Mouse (Mus musculus) forebrain, embryonic 14.5 days (tissue): ENCODE data around the gene Nxnl1. TPM values are rescaled to one million over a fixed set of nuclear protein-coding genes. Genes with fewer than 3 reads are reported as not detected.
A peak's percentile ranks its signal among the peaks of the same experiment; 100 is the strongest.

Experiments used
- ATAC-seq: fragments of 200-750 bp; cut with Nextera tagmentation; 2 replicates; pipeline ENCODE4 v1.8.0; 2017; ENCODE audit warnings: mild to moderate bottlenecking, moderate library complexity
- DNase-seq: peaks from one replicate; pipeline ENCODE4 v3.0.0-alpha.2; 2015; ENCODE audit warnings: low spot score
- H3K27ac ChIP-seq: fragments of 300-500 bp; sonication (generic); 2 replicates; pipeline ENCODE4 v1.5.1; 2014; ENCODE audit warnings: low read depth, mild to moderate bottlenecking, control low read depth, low read length, moderate library complexity
- H3K27me3 ChIP-seq: fragments of 300-500 bp; sonication (generic); replicated peaks from 2 replicates; pipeline ENCODE4 v1.6.1; 2014; ENCODE audit warnings: low read length, control low read depth, mixed read lengths; ENCODE audit not compliant: control insufficient read depth, insufficient read depth
- H3K36me3 ChIP-seq: fragments of 300-500 bp; sonication (generic); 2 replicates; pipeline ENCODE4 v1.6.1; 2014; ENCODE audit warnings: low read length, control low read depth; ENCODE audit not compliant: control insufficient read depth, insufficient read depth
- H3K4me1 ChIP-seq: fragments of 300-500 bp; sonication (generic); 2 replicates; pipeline ENCODE4 v1.6.1; 2014; ENCODE audit warnings: antibody characterized with exemption, low read length, control low read depth; ENCODE audit not compliant: control insufficient read depth, insufficient read depth
- H3K4me2 ChIP-seq: fragments of 300-500 bp; sonication (generic); 2 replicates; pipeline ENCODE4 v1.6.1; 2014; ENCODE audit warnings: mild to moderate bottlenecking, control low read depth, low read length
- H3K4me3 ChIP-seq: fragments of 300-500 bp; sonication (generic); 2 replicates; pipeline ENCODE4 v1.5.1; 2014; ENCODE audit warnings: low read depth, low read length, control low read depth
- H3K9ac ChIP-seq: fragments of 300-500 bp; sonication (generic); 2 replicates; pipeline ENCODE4 v1.6.1; 2014; ENCODE audit warnings: mild to moderate bottlenecking, low read length, control low read depth, moderate library complexity
- H3K9me3 ChIP-seq: fragments of 300-500 bp; sonication (generic); replicated peaks from 2 replicates; pipeline ENCODE4 v1.6.1; 2016; ENCODE audit warnings: low read length, control low read depth, mixed read lengths; ENCODE audit not compliant: control insufficient read depth
- WGBS: fragments of 180-500 bp; shearing (Covaris S2); extraction: QIAGEN DNeasy Blood & Tissue Kit; methylation state at CpG from one replicate; pipeline ENCODE4 v1.1.7; 2014; 5-methylcytosine and 5-hydroxymethylcytosine counted together
- polyA plus RNA-seq: library from polyadenylated mRNA; unstranded; fragments of >200 nt; fragmentation: Nextera tagmentation; extraction: Ambion mirVana; gene quantifications from 2 replicates; pipeline ENCODE4 v1.2.1, GENCODE M21; 2014

Gene Nxnl1
- polyA plus RNA-seq, 1 experiment from 2014 or later: not detected

- H3K4me3 ChIP-seq: no peak overlapping the region
- no peak overlapping the region for H3K9ac ChIP-seq
- DNase-seq (no peak), ATAC-seq (no peak)
- peaks cover 6% of the 10 kb centered on the region; the same call in 1 of the 2 replicates for H3K4me1 ChIP-seq
- no peak overlapping the region for H3K4me2 ChIP-seq
- H3K9me3 ChIP-seq: no peaks in the 10 kb centered on the region
- H3K36me3 ChIP-seq: 0 out of 2 replicates have a peak, but pooled peaks cover 3% of the 10 kb centered on the region
- WGBS: 76% methylated on average over 6 of the region's 6 CpGs
- peaks cover 38% of the 10 kb centered on the region for H3K27me3 ChIP-seq
- H3K27ac ChIP-seq: no peak overlapping the region
These were observed 12.4 kb downstream of the Nxnl1 start for GRCm38 (mm10) chr8:71554001-71554400.

- no peak overlapping the region for H3K9ac ChIP-seq
- ATAC-seq (no peak), DNase-seq (no peak)
- H3K36me3 ChIP-seq: peaks cover 7% of the 10 kb centered on the region
- no peak overlapping the region for H3K4me3 ChIP-seq
- no peak overlapping the region for H3K27ac ChIP-seq
- H3K4me2 ChIP-seq: no peak overlapping the region
- WGBS: 75% methylated on average over 6 of the region's 6 CpGs
- no peaks in the 10 kb centered on the region for H3K4me1 ChIP-seq
- no peaks in the 10 kb centered on the region for H3K9me3 ChIP-seq
- H3K27me3 ChIP-seq: peaks cover 26% of the 10 kb centered on the region
These were observed 13.6 kb downstream of the Nxnl1 start for GRCm38 (mm10) chr8:71552770-71553169.

- Histone ChIP-seq H3K9ac (no peak overlapping the region), H3K4me2 (no peak overlapping the region), H3K4me3 (no peak overlapping the region), H3K36me3 (peaks cover 23% of the 10 kb centered on the region), H3K4me1 (no peaks in the 10 kb centered on the region), H3K9me3 (no peaks in the 10 kb centered on the region), H3K27me3 (peaks cover 5% of the 10 kb centered on the region; the same call in 1 of the 2 replicates), H3K27ac (no peak overlapping the region)
- no peak for DNase-seq
- ATAC-seq: no peak
- 74% methylated on average over 7 of the region's 7 CpGs for WGBS
These were observed 15.6 kb downstream of the Nxnl1 start for GRCm38 (mm10) chr8:71550754-71551153.

- Histone ChIP-seq H3K4me1 (peaks cover 4% of the 10 kb centered on the region; the same call in 1 of the 2 replicates), H3K27me3 (no peaks in the 10 kb centered on the region), H3K9ac (no peak overlapping the region), H3K27ac (no peak overlapping the region), H3K36me3 (peaks cover 27% of the 10 kb centered on the region), H3K9me3 (no peaks in the 10 kb centered on the region), H3K4me3 (no peak overlapping the region), H3K4me2 (no peak overlapping the region)
- DNase-seq (no peak), ATAC-seq (no peak)
- 81% methylated on average over 7 of the region's 7 CpGs for WGBS
These were observed 18.8 kb downstream of the Nxnl1 start for GRCm38 (mm10) chr8:71547590-71547989.

- 91% methylated on average over 11 of the region's 11 CpGs for WGBS
- peaks cover 27% of the 10 kb centered on the region for H3K36me3 ChIP-seq
These were observed 21.3 kb downstream of the Nxnl1 start for GRCm38 (mm10) chr8:71545053-71545452.

DNA sequence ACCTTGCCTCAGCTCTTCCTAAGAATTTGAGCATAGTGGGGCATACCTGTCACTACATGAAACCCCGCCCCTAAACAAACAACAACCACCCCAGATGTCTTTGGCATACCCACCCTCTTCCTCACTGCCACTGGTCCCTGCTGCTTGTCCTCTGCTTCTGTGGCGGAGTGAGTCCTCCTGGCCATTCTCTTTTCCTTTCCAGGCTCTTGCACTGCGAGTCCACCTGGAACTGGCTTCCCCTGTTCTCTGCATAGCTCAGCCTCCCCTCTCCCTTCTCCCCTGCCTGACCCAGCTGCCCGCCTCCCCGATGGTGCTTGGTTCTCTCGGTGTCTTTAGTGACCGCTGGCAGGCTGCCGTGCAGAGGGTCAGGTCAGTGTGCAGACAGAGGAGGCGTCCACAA, 22.6 kb downstream of the Nxnl1 start:
- peak overlapping the region; percentile 86; the same call in 1 of the 2 replicates for H3K9ac ChIP-seq
- no peak for ATAC-seq
- H3K36me3 ChIP-seq: peaks cover 24% of the 10 kb centered on the region
- H3K4me3 ChIP-seq: peak overlapping the region; percentile 77; the same call in 1 of the 2 replicates
- H3K27me3 ChIP-seq: no peaks in the 10 kb centered on the region
- H3K27ac ChIP-seq: no peak overlapping the region
- peaks cover 4% of the 10 kb centered on the region; the same call in 1 of the 2 replicates for H3K4me1 ChIP-seq
- peak overlapping the region; percentile 90 for H3K4me2 ChIP-seq
- no peaks in the 10 kb centered on the region for H3K9me3 ChIP-seq
- DNase-seq: no peak
- 90% methylated on average over 9 of the region's 9 CpGs for WGBS

More at GRCm38 (mm10) chr8:71545053-71545452, 21.3 kb downstream of the Nxnl1 start:
- Histone ChIP-seq H3K9me3 (no peaks in the 10 kb centered on the region), H3K4me3 (no peak overlapping the region), H3K9ac (no peak overlapping the region), H3K4me1 (peaks cover 4% of the 10 kb centered on the region; the same call in 1 of the 2 replicates), H3K27me3 (no peaks in the 10 kb centered on the region), H3K4me2 (no peak overlapping the region), H3K27ac (no peak overlapping the region)
- no peak for DNase-seq
- ATAC-seq: no peak

DNA sequence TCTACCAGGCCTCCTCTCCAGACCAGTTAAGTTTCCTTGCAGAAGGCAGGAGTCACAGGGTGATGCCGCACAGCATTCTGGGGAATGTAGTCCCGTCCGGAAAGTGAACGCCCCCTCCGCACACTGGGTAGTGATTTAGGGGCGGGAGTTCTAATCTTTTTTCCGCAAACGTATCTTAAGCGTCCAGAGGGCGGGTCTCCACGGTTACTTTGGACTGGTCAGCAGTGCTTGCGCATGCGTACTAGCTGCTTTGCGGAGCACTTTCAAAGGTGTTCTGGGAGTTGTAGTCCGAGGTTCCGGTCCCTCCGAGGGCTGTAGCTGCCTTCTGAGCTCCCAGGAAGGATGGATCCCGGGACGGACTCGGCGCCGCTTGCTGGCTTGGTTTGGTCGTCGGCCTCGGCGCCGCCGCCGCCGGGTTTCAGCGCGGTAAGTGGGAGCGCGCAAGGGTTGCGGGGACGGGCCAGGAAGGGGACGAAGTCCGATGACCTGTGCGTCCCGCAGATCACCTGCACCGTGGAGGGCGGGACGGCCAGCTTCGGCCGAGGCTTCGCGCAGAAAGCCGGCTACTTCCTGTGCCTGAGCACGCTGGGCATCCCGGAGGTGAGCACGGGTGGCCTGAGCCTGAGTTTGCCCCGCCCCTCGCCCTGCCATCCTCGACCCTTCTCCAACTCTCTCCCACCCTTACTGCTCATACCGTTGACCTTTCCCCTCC, 23.6 kb downstream of the Nxnl1 start, which contains the start of gene Mvb12a:
TSS of gene Mvb12a (plus strand) at position 291 of the 712 bp plus-strand sequence.
- Histone ChIP-seq H3K27ac (no peak within 1 kb of the TSS), H3K9ac (peak within 1 kb of the TSS; percentile 86), H3K27me3 (peaks cover 3% of the 10 kb centered on the region; the same call in 1 of the 2 replicates), H3K4me1 (peaks cover 4% of the 10 kb centered on the region; the same call in 1 of the 2 replicates), H3K36me3 (peaks cover 21% of the 10 kb centered on the region), H3K4me3 (peak within 1 kb of the TSS; percentile 77), H3K9me3 (no peaks in the 10 kb centered on the region), H3K4me2 (peak within 1 kb of the TSS; percentile 90)
- DNase-seq (peak; percentile 100), ATAC-seq (peak; percentile 97)
- under 1% methylated on average over 55 of the region's 55 CpGs for WGBS

DNA sequence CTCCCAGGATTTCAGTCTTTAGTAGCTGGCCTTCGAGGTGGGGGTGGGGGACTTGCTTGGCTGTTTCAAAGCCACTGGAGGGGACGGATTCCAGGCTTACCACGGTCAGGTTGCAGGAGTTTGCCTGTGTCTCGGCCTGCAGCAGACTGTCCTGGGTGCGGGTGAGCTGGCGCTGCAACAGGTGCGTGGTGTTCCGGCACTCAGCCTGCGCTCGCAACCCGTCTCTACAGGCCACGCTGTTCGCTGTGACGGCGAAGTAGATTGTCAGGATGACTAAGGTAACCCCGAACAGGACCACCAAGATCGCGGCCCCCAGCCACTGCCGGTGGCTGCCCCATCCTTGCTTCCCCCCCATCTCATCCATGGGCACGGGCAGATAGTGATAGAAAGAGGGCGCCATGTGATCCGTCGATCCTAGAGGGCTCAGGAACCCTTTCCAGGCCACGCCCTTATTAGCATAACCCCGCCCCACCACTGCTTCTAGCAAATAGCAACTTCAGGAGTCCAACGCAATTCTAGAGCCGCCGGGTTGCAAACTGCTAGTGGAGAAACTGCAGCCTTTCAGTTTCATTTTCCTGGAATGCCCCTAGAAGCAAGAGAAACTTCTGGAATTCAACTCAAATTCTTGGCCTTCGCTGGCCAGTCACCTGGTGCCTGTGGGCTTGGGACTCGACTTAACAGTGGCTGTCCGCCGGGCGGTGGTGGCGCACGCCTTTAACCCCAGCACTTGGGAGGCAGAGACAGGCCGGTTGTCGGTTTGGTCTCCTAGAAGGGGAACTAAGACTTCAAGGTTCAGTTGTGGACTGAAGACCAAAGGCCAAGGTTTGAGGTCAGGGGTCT, 29.2 kb downstream of the Nxnl1 start, which contains the start of gene Bst2:
TSS of gene Bst2 (minus strand) at position 429 of the 840 bp plus-strand sequence.
- peaks cover 11% of the 10 kb centered on the region for H3K27me3 ChIP-seq
- H3K36me3 ChIP-seq: no peaks in the 10 kb centered on the region
- H3K4me2 ChIP-seq: peak within 1 kb of the TSS; percentile 47
- DNase-seq: peak; percentile 78
- 3% methylated on average over 37 of the region's 37 CpGs for whole genome bisulfite sequencing
- H3K27ac ChIP-seq: no peak within 1 kb of the TSS
- H3K9ac ChIP-seq: peak within 1 kb of the TSS; percentile 32; the same call in 1 of the 2 replicates
- peak; percentile 47; the same call in 1 of the 2 replicates for ATAC-seq
- peak within 1 kb of the TSS; percentile 21 for H3K4me3 ChIP-seq
- no peaks in the 10 kb centered on the region for H3K9me3 ChIP-seq
- no peaks in the 10 kb centered on the region for H3K4me1 ChIP-seq
